Mouse (Mus musculus): ENCODE results near the gene Tulp2. TPM values are rescaled to one million over a fixed set of nuclear protein-coding genes. Genes with fewer than 3 reads are reported as not detected.

Gene Tulp2
- polyA plus RNA-seq, 1 experiment from 2014 or later, result 0.74 TPM

DNA sequence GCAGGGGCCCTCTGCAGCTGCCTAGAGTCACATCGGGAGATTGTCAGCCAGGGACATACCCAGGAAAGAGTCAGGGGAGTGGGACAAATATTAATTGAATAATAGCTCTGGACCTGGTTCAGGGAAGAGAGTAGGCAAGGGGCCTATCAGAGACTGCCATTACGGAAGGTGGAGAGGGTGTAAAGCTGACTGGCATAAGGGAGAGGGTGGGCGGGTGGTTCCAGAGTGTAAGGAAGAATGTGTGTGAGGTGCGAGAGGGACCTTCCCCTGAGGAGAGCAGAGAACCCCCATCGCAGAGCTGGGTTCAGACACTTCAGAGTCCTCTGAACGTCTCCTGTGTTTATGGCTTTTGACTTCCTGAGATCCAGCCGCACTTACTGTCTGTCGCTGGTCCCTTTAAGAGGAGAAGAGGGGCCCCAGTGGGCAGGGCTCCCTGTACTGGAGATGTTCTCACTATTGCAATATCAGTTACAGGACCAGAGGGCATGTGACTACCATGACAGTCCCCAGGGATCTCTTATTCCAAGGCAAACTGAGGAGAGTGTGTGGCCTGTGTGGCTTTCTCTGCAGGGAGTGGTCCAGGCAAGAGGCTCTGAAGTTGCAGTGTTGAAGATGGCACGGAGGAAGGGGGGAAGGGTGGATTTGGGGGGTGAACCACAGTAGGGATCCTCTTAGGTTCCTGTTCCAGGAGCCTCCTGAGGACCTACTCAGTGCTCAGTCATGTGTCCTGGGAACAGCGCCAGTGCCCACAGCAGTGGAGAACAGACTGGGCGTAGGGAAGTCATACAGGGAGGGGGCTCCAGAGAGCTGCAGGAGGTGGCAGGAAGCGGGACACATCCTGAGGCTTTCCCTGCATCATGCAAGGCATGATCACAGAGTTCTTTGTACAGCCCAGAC lies 80.2 kb downstream of the Tulp2 start:
- H3K9ac ChIP-seq, result peak overlapping the region; percentile 61
- H3K27me3 ChIP-seq (replicated peaks), result peaks cover 6% of the 10 kb centered on the region; the same call in 1 of the 2 replicates
- no peak for ATAC-seq (ENCODE audit: extremely low read depth, insufficient number of reproducible peaks, low FRiP score, low TSS enrichment)
- WGBS, result 38% methylated on average over 12 of the region's 12 CpGs
- no peaks in the 10 kb centered on the region for H3K9me3 ChIP-seq
- H3K4me3 ChIP-seq, result no peak overlapping the region
- no peak overlapping the region for H3K27ac ChIP-seq (replicated peaks)
- H3K36me3 ChIP-seq, result no peaks in the 10 kb centered on the region
- peak overlapping the region; percentile 50 for H3K4me2 ChIP-seq
- H3K4me1 ChIP-seq, result peaks cover 19% of the 10 kb centered on the region

DNA sequence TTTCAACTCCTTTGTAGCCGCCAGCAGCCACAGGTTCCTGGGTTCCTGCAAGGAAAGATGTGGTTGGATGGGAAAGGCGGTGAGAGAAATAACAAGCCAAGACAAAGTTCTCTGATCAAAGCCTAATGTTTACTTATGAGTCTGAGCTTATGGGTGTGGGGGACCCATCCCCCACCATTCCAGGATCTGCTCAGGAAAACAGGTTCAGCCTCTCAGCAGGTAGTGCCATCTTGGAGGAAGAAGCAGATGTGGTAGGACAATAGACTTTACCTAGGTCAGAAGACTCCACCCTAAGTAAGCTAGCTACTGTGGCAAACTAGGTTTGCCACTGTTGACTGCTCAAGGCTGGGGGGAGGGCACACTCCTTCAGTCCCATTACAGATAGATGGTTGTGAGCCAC lies 83.1 kb downstream of the Tulp2 start:
- no peak for ATAC-seq (ENCODE audit: extremely low read depth, insufficient number of reproducible peaks, low FRiP score, low TSS enrichment)
- H3K4me2 ChIP-seq, result no peak overlapping the region
- peaks cover 40% of the 10 kb centered on the region for H3K4me1 ChIP-seq
- H3K9ac ChIP-seq, result no peak overlapping the region
- no peaks in the 10 kb centered on the region for H3K9me3 ChIP-seq
- no peak overlapping the region for H3K27ac ChIP-seq (replicated peaks)
- no peak overlapping the region for H3K4me3 ChIP-seq
- H3K27me3 ChIP-seq (replicated peaks), result peaks cover 3% of the 10 kb centered on the region; the same call in 1 of the 2 replicates
- no peaks in the 10 kb centered on the region for H3K36me3 ChIP-seq
- WGBS, result 65% methylated on average over 2 of the region's 2 CpGs

DNA sequence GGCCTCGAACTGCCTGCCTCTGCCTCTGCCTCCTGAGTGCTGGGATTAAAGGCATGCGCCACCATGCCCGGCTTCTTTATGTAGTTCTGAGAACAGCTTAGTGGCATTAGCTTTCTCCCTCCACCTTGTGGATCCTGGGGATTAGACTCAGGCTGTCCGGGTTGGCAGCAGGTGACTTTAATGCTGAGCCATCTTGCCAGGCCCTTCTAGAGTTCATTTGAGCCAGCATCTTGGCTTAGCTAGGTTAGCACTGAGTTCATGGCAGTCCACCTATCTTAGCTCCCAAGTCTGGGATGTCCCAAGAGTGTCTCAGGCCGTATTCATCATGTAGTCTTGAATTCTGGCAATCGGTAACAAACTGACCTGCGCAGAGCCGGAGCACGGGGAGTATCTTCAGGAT lies 83.8 kb downstream of the Tulp2 start:
- Histone ChIP-seq H3K4me3 (no peak overlapping the region), H3K4me1 (peaks cover 41% of the 10 kb centered on the region), H3K36me3 (no peaks in the 10 kb centered on the region), H3K27ac (replicated peaks) (no peak overlapping the region), H3K9ac (no peak overlapping the region), H3K9me3 (no peaks in the 10 kb centered on the region), H3K4me2 (no peak overlapping the region), H3K27me3 (replicated peaks) (peaks cover 3% of the 10 kb centered on the region; the same call in 1 of the 2 replicates)
- 83% methylated on average over 9 of the region's 9 CpGs for WGBS
- ATAC-seq (ENCODE audit: extremely low read depth, insufficient number of reproducible peaks, low FRiP score, low TSS enrichment), result no peak

DNA sequence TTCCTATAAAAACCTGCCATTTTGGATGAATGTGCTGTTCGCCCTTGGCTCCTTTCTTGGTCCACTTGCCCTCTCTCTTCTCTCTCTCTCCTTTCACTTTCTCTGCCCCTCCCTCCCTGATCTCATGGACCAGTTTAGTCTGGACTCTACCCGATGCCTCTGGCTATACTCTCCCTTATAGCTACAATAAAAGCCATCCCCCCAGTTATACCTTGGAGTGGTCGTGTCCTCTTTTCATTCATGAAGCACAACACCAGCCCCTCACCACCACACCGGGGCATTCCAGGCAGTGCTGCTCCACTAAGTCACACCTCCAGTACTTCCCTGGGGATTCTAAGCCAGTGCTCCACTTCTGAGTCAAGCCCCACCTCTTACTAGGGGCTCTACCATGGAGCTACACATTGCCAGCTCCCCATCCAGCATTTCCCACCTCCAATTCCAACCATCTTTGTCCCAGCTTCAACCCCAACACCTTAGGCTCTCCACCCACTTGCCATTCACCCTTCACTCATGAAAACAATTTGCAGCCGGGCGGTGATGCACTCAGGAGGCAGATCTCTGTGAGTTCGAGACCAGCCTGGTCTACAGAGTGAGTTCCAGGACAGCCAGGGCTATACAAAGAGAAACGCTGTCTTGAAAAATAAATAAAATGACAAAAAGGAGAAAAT lies 85.6 kb downstream of the Tulp2 start:
- peak overlapping the region; percentile 56 for H3K4me3 ChIP-seq
- ATAC-seq (ENCODE audit: extremely low read depth, insufficient number of reproducible peaks, low FRiP score, low TSS enrichment), result no peak
- no peaks in the 10 kb centered on the region for H3K27me3 ChIP-seq (replicated peaks)
- no peaks in the 10 kb centered on the region for H3K9me3 ChIP-seq
- H3K27ac ChIP-seq (replicated peaks), result peak overlapping the region; percentile 89
- 60% methylated on average over 8 of the region's 8 CpGs for WGBS
- H3K36me3 ChIP-seq, result no peaks in the 10 kb centered on the region
- H3K9ac ChIP-seq, result peak overlapping the region; percentile 79
- H3K4me2 ChIP-seq, result peak overlapping the region; percentile 77
- peaks cover 44% of the 10 kb centered on the region for H3K4me1 ChIP-seq

DNA sequence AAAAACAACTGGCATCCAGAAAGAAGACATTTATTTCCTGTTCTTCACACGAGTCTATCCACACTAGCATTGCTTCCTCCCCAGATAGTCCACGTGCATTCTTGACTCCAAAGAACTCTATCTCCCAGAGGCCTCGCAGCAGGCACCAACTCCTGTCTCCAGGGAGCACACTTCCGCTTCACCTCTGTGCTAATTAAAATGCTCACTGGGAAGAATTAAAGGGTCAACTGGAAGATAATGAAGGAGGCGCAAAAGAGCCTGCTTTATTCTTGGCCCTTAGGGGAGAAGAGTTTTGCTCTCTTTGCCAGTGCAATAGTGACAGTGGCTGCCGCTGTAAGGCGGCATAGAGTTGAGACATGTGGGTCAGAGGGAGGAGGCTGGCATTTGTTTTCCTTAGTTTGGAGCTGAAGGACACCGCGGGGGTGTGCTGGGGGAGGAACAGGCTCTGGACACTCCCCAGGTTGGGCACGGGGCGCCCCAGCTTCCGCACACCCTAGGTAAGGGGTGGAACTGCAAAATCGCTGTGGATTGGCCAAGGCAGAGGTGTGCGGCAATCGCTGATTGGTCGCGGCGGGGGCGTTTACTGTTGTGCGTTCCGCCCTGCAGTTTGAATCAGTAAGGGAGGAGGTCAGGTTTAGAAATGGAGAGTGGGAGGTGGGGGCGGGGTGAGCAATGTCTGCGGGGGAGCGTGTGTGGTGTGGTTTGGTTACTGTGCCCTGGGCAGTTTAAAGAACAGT lies 86.3 kb downstream of the Tulp2 start:
- H3K4me3 ChIP-seq, result peak overlapping the region; percentile 56
- H3K4me1 ChIP-seq, result peaks cover 42% of the 10 kb centered on the region
- no peaks in the 10 kb centered on the region for H3K36me3 ChIP-seq
- under 1% methylated on average over 24 of the region's 24 CpGs for WGBS
- peak overlapping the region; percentile 79 for H3K9ac ChIP-seq
- H3K27ac ChIP-seq (replicated peaks), result peak overlapping the region; percentile 89
- peak; percentile 94 for ATAC-seq (ENCODE audit: extremely low read depth, insufficient number of reproducible peaks, low FRiP score, low TSS enrichment)
- H3K9me3 ChIP-seq, result no peaks in the 10 kb centered on the region
- H3K4me2 ChIP-seq, result peak overlapping the region; percentile 77
- no peaks in the 10 kb centered on the region for H3K27me3 ChIP-seq (replicated peaks)

DNA sequence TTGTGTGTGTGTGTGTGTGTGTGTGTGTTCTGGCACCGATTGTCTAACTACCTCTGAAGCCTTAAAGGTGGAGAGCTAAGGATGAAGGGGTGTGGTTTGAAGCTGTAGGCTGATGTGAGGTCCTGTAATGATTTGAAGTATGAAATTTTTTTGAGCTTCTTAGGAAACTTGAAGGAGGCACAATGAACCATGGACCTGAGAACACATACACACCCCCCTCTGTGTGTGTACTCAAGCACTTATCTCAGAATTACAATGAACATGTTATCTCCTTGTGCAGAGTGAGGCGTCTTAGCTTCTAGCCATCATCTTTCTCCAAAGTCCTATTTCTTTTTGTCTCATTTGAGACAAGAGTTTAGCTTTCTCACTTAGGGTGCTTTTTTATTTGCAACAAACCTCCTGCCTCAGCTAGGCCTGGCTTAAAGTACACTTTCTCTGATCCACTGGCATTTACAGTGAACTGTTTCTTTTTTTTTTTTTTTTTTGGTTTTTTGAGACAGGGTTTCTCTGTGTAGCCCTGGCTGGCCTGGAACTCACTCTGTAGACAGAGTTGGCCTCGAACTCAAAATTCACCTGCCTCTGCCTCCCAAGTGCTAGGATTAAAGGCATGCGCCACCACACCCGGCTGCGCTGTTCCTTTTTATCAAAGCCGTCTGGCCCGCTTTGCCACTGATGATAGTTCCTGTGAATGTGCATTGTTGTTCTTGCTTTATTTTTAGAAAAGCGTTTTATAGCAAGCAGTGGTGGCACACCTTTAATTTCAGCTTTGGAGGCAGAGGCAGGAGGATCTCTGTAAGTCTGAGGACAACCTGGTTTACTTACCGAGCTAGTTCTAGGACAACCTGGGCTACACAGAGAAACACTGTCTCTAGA lies 87.2 kb downstream of the Tulp2 start:
- Histone ChIP-seq H3K4me1 (peaks cover 42% of the 10 kb centered on the region), H3K36me3 (0 out of 2 replicates have a peak, but pooled peaks cover 2% of the 10 kb centered on the region), H3K27ac (replicated peaks) (peak overlapping the region; percentile 89), H3K9ac (peak overlapping the region; percentile 61), H3K4me2 (peak overlapping the region; percentile 77), H3K27me3 (replicated peaks) (no peaks in the 10 kb centered on the region), H3K9me3 (no peaks in the 10 kb centered on the region), H3K4me3 (peak overlapping the region; percentile 56)
- WGBS, result 66% methylated on average over 10 of the region's 10 CpGs
- no peak for ATAC-seq (ENCODE audit: extremely low read depth, insufficient number of reproducible peaks, low FRiP score, low TSS enrichment)

DNA sequence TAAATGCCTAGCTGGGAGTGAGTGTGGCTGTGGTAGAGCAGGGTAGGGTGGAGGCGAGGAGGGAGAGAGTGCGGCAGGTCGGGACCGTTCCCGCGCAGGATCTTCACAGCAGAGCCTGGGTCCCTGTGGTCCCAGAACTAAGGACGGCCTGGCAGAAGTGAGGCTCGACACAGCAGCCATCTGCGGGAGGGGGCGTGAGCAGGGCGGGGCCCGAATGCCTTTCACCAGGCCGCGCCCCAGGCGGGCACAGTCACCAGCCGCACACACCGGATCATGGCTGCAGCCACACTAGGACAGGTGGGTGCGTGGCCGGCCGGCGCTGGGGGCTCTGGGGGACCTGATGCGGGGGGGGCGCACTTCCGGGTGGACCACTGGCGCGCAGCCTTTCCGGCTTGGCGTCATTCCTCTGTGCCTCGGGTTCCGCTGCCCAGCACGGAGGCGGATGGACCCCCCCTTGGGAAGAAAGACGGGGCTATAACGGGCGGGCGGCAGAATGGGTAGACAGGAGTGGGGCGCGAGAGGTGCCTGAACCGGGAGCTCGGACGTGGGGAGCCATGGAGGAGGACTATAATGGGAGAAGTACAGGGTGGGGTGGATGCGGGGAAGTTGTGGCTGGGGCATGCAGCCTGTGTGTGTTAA lies 88.5 kb downstream of the Tulp2 start, which contains the start of gene Bcat2:
TSS of gene Bcat2 (plus strand) at position 51 of the 639 bp plus-strand sequence.
- Histone ChIP-seq H3K4me3 (peak within 1 kb of the TSS; percentile 74), H3K27me3 (replicated peaks) (no peaks in the 10 kb centered on the region), H3K4me2 (peak within 1 kb of the TSS; percentile 87), H3K36me3 (0 out of 2 replicates have a peak, but pooled peaks cover 4% of the 10 kb centered on the region), H3K9ac (peak within 1 kb of the TSS; percentile 92), H3K9me3 (no peaks in the 10 kb centered on the region), H3K4me1 (peaks cover 51% of the 10 kb centered on the region), H3K27ac (replicated peaks) (peak within 1 kb of the TSS; percentile 89)
- peak; percentile 49 for ATAC-seq (ENCODE audit: extremely low read depth, insufficient number of reproducible peaks, low FRiP score, low TSS enrichment)
- WGBS, result under 1% methylated on average over 42 of the region's 42 CpGs

DNA sequence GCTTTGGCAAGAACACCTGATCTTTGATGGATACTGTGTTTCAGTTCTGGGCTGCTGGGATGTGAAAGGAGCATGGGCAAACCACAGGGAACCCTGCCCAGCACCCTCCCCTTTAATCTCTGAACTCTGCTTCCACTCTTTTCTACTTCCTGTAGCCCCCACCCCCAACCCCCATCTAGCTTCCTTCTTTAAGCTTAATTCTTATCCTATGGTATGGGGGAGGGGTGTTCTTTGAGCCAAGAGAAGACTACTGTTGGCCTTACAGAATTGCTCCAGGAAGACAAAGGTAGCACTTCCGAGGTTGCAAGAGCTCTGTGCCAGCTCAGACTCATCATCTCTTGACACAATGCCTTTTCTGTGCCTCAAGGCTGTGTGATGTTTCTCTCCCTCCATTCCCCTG lies 90.3 kb downstream of the Tulp2 start:
- Histone ChIP-seq H3K36me3 (peaks cover 18% of the 10 kb centered on the region), H3K9me3 (no peaks in the 10 kb centered on the region), H3K4me3 (0 out of 2 replicates have a peak overlapping the region, but pooled peaks have one; percentile 74), H3K4me2 (peak overlapping the region; percentile 87), H3K4me1 (peaks cover 51% of the 10 kb centered on the region), H3K27me3 (replicated peaks) (no peaks in the 10 kb centered on the region), H3K9ac (no peak overlapping the region), H3K27ac (replicated peaks) (no peak overlapping the region; the same call in 1 of the 2 replicates)
- WGBS, result 45% methylated on average over 1 of the region's 1 CpGs
- ATAC-seq (ENCODE audit: extremely low read depth, insufficient number of reproducible peaks, low FRiP score, low TSS enrichment), result no peak
